Mouse (Mus musculus): ENCODE results near the gene Ptprm.

Ptprm gene

DNA sequence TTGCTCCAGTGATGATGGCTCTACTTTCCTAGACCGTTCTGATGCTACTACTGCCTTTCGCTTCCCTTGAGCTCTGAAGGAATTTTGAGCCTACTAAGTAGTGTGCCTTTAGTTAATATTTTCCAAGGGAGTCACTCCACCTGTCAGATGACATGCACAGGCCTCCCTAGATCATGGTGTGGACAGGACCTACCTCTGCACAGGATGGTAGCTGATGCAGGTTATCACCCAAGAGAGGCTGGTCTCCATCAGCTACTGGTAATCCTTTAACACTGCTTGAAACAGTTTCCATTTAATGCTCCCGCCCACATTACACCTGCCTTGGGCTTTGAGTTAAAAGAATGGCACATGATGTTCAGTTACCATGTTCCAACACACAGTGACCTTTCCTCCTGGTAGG is 688.5 kb downstream of the Ptprm start:
- DNase-seq (ENCODE audit: low spot score) = no peak

GRCm38 (mm10) chr17:66665201-66665756 is 689.0 kb downstream of the Ptprm start:
- DNase-seq (ENCODE audit: low spot score) = no peak

- DNase-seq (ENCODE audit: low spot score) = no peak
These were observed 689.5 kb downstream of the Ptprm start for GRCm38 (mm10) chr17:66664796-66665195.

DNA sequence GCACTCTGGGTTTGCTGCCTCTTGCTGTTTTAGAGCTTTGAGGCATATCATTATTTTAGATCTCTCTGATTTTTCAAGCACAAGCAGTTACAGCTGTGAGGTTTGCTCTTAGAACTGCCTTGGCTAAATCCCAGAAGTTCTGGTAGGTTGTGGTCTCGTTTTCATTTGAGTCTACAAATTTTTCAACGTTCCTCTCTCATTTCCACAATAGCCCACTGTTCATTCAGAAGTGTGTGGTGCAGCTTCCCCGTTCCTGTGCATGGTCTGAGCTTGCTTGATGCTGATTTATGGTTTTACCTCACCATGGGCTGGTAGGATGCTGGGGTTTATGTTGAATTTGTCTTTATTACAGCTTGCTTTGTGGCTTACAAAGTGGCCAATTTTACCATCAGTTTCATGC is 695.0 kb downstream of the Ptprm start:
- DNase-seq (ENCODE audit: low spot score) = no peak

DNA sequence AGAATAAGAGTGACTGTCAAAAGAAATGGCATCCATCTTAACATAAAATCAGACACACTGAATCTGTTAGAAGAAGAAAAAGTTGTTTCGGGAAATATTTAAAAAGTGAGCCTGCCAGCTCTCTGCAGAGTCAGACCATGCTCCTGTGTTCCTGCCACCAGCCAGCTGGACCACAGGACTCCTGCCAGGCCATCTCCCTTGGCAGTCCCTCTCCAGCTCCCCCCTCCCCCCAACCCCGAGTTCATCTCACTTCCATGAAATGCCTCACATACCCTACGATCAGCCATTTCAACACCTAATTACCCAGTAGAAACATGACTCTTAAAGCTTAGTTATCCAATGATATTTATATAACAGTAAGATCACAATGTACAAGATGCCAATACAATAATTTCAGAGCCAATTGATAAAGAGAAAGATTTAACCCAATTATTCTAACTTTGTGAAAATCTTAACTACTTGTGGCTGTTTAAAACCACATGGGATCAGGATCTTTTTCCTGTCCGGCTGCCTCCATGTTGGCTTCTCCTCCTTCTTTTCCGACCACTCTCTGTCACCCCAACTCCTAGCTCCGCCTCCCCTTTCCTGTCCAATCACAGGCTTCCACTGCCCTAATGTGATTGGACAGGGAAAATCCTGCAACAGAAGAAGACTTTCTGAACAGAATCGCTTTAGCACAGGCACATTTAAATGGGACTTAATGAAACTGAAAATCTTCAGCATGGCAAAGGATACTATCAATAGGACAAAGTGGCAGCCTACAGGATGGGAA is 716.1 kb downstream of the Ptprm start:
- DNase-seq (ENCODE audit: low spot score) = no peak

- DNase-seq (ENCODE audit: low spot score) = no peak
These were observed 734.1 kb downstream of the Ptprm start for GRCm38 (mm10) chr17:66619996-66620656.

- DNase-seq (ENCODE audit: low spot score) = no peak
These were observed 734.9 kb downstream of the Ptprm start for GRCm38 (mm10) chr17:66619255-66619826.
